Mouse (Mus musculus): Measurements from ENCODE around the gene Kcnmb2.

The Kcnmb2 gene

DNA sequence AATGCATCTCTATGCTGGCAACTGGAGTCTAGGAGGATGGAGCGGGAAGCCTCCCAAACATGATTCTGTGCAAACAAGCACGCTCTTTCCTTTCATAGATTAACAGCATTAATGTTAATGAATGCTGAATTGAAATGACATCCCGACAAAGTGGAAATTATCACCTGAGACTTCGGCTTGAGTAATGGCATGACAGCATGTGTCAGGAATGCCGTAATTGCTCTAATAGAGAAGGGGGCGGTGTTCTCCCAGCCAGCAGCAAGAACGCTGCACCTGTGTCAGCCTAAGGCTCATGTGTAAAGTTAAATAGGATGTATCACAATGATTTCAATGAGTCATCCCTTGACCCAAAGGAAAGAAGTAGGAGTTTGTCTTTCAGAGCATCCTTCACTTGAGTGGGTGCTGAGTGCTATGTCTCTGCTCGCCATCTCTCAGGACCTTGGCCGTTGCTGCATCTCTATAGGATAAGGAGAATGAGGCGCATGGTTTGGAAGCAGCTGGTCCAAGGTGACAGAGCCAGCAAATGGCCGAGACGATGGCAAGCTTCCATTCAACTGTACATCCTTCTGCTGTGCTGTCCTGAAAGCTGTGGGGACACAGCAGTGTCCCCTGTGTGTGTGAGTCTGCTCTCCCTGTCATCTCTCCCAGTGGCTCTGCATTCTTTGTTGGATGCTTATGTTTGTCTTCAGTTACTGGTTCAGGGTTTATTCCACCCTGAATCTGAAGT, 110.1 kb downstream of the Kcnmb2 start:
- DNase-seq (ENCODE audit: low spot score in 2 of 2) = no peak

DNA sequence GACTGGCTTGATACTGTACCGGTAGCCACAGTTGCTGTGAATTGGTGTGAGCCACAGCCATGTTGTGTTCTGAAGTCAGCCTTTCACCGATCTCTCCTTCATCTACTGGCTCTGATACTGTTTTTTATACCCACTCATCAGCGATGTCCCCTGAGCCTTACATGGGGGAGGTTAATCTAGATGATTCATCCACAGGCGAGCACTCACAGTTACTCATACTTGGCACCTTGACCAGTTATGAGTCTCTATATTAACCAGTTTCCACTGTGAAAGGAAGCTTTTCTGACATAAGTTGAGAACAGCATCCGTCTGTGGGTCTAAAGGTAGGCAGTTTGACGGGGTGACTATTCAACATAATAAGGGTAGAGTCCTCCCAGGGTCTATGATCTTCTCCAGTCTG, 118.7 kb downstream of the Kcnmb2 start:
- no peak for DNase-seq (ENCODE audit: low spot score in 2 of 2)

DNA sequence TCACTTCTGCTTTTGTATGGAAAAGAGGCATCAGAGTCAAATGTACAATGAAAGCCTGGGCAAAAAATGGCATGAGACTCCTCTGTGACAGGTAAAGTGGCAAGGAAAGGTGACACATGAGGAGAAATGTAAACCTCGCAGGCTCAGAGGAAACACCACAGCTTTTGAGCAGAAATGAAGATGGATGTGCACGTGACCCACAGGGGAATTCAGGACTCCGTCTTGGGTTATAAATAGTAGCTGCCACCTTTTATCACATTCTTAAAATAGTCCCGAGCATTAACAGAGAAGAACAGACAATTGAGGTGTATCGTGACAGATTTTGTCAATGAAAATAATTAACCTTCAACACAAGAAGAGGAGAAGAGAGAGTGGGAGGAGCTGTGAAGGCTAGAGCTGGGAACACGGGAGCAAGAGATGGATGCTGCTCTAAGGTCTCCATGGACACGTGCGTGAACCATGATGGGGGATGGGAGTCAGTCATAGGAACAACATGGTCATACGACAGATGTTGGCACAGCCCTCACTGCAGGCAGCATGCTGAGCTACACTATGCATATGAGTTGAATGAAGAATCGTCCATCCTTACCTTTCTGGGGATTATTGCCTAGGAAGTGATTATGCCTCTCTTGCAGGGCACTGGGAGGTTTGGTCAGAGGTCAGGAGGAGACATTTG, 127.2 kb downstream of the Kcnmb2 start:
- DNase-seq (ENCODE audit: low spot score in 2 of 2) = no peak

GRCm38 (mm10) chr3:32032381-32032780, 130.1 kb downstream of the Kcnmb2 start:
- DNase-seq (ENCODE audit: low spot score in 2 of 2) = no peak

GRCm38 (mm10) chr3:32043814-32044213, 141.5 kb downstream of the Kcnmb2 start:
- no peak for DNase-seq (ENCODE audit: low spot score in 2 of 2)

DNA sequence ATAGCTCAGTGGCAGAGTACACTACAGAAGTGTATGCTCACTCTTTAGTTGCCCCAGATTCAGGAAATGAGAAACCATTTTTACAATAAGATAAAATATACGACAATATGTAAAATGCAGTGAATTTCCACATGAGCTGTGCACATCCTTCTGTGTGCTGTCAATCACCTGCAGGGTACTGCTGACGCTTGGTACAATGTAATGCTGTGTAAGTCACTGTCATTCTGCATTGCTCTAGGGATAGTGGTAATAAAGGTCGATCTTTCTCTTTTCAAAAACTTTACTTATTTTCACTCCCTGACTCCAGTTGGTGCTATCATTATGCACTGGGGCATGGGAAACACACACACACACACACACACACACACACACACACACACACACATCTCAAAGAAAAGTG, 146.5 kb downstream of the Kcnmb2 start:
- no peak for DNase-seq (ENCODE audit: low spot score in 2 of 2)

DNA sequence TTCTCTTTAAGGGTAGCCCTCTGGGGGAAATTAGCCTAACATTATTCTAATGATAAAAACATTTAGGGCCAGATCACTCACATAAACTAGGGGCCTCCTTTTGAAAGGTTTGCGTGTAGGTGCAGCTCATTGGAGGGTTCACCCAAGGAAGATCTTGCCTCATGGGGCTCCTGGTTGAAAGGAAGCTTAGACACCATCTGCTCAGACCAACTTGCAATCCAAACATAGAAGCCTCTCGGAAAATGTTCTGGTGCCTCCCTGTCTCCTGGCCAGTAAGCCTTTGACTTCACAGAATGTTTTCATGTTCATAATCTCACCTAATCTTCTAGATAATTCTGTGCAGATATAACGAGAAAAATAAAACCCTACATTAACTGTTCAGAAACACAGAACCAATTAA, 150.3 kb downstream of the Kcnmb2 start:
- no peak for DNase-seq (ENCODE audit: low spot score in 2 of 2)

- no peak for DNase-seq (ENCODE audit: low spot score in 2 of 2)
These were observed 151.4 kb downstream of the Kcnmb2 start for GRCm38 (mm10) chr3:32053610-32054241.

DNA sequence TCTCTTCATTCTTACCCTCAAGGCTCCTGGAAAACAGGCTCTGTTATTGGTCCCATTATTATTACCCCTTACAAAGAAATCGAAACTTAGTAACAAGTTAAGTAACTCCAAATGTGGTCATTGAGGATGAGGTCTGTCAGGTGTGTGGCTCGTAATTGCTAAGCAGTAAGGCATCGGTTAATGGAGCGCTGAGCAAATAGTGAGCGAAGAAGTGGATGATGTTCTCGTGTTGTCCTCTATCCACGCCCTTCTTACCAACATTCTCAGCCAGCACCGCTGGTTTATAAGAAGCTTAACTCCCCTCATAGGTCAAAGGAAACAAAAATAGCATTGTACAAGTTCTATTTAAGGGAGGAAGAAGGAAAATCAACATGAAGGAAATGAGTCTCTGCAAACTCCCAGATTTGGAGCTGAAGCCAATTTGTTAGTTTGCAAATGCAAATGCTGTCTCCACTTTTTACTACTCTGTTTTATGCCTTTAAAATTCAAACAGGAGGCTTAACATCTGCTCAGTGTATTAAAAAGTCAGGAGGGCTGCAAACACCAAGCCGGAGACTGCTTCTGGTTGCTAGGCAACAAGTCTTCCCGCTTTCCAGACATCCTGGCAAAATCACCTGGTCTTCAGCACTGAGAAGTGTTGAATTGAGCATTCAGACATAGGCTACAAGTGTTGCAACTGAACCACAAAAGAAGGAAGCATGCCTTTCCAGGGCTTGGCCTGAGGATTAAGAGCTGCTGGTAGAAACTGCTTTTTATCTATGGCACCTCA, 157.8 kb downstream of the Kcnmb2 start:
- no peak for DNase-seq (ENCODE audit: low spot score in 2 of 2)

DNA sequence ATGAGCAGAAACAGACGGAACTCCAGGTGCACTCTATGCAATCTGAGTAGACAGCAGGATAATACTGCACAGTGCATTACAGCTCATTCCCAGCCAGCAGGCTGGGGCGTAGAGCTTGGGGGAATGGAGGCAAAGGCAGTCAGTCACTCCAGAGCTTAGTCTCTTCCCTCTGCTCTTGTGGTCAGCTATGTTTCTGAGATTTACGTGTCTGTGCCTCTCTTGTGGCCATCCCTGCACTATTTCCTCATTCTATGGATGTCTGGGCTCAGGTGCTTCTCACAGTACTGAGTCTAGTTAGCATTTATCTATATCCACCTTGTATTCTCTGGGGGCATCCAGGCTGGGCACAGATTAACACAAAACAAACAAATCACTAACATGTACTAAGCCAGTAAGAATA, 160.4 kb downstream of the Kcnmb2 start:
- DNase-seq (ENCODE audit: low spot score in 2 of 2) = no peak

DNA sequence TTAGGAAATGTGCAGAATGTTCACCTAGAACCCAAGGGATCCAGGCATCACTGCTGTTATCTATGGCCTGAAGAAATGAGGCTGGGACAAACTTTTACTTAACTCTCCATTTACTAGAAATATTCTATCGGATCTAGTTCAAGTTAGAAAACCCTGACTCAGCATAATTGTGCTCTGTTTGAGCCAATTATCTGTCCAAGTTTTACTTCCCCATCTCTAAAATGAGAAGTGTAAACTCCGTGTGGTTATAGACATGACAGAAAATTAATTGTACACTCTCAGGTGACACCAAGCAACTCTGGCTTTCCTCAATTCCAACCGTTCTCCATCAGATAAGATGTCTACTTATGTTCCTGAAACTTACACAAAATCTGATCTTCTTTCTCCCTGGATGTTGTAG, 161.0 kb downstream of the Kcnmb2 start:
- no peak for DNase-seq (ENCODE audit: low spot score in 2 of 2)

GRCm38 (mm10) chr3:32067004-32067935, 165.0 kb downstream of the Kcnmb2 start:
- DNase-seq (ENCODE audit: low spot score in 2 of 2) = no peak

DNA sequence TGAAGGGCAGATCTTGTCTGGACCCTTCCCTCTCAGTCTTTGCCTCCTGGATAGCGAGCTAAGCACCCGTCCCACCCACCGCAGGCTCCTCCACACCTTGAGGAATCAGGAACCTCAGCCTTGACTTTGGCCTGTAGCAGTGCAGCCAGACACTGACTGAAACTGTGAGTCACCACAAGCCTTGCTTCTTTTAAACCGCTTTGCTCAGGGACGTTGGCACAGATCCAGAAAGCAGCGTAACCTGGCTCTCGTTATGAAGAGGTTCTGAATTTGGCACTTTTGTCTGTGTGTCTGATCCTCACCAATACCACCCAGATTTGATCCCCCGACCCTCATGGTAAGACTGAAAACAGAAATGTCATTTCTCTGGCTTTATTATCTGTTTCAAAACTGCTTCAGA, 171.6 kb downstream of the Kcnmb2 start:
- DNase-seq (ENCODE audit: low spot score in 2 of 2) = no peak

DNA sequence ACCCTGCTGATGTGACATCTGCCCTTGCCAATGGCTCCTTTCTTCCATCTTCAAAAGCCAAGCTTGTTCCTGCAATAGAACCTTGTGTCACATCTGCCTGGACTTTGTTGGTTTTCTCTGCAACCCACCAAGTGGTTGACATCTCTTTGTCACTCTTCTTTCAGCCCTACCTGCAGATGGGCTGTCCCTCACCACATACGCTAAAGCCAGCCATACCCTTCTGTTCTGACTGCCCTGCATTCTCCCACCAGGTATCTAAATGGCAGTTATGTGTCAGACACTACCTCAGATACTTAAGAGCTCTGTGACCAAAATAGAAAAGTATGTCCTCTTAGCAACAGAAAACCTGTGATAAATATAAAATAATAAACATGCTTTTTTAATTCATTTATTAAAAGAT, 186.5 kb downstream of the Kcnmb2 start:
- DNase-seq (ENCODE audit: low spot score in 2 of 2) = no peak

DNA sequence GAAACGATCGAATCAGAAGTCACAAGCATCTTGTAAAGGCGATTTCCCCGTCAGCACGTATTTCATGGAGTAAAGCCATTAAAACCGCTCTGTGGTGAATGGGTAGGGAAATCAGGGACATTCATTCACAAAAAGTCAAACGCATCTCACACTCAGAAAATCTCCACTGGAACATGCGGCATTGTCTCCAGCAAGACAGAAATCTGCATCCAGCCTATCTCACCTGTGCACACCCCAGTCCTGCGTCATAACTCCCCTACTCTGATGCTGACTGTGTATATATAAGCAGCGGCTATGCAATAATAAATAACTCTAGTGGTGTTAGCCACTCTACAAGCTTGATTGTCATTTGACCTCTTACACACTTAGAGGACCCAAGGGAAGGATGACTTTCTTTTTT, 199.1 kb downstream of the Kcnmb2 start:
- no peak for DNase-seq (ENCODE audit: low spot score in 2 of 2)

GRCm38 (mm10) chr3:32119851-32120250, 217.5 kb downstream of the Kcnmb2 start:
- DNase-seq (ENCODE audit: low spot score in 2 of 2) = no peak

DNA sequence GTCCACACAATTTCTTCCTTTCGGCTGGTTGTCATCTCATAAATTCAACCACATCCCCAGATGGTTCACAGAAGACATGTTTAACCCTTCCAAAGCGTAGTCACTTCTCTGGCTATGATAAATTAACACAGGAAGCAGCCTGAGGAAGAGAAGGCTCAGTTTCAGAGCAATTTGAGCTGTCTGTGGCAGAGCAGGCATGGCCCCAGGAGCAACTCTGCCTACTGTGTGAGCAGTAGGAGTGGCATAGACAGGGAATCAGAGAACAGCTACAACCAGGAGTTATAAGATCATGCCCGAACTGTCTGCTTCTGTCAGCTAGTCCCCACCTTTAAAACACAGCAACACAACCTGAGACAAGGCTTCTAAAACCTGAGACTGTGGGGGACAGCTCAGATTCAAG, 219.4 kb downstream of the Kcnmb2 start:
- DNase-seq (ENCODE audit: low spot score in 2 of 2) = no peak

GRCm38 (mm10) chr3:32125431-32125830, 223.1 kb downstream of the Kcnmb2 start:
- DNase-seq (ENCODE audit: low spot score in 2 of 2) = no peak

DNA sequence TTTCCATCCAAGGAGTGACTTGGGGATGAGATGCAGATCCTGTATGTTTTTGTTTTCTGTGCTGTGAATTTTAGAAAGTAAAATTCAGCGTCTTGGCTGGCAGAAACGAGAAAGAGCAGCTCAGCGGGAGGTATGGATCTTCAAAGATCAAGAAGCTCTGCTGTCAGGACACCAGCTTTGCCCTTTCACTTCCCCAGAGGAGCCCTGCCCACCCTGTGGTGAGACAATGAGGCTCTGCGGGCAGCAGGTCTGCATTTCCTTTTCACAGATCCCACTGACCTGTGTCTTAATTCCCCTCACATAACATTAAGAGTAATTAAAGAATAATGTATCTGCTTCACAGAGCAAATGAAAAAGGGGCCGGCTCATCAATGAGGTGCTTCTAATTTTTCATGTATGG, 226.1 kb downstream of the Kcnmb2 start:
- no peak for DNase-seq (ENCODE audit: low spot score in 2 of 2)

DNA sequence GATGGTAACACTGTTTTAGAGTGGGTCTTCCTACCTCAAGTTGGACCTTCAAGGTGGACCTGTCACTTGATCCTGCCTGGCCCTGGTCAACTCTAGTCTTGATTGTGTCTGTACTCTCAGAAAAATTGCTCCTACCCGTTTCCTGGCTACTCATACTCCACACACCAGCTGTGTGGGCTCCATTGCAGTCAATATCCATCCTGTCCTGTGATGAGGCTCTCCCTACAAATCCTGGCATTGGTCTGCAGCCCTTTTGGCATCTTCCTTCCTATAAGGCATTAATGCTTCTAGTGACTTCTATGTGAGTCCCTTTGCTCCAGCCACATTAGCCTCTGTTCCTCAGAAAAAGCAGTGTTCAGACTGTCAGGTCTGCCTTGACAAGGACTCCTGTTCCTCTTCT, 228.4 kb downstream of the Kcnmb2 start:
- no peak for DNase-seq (ENCODE audit: low spot score in 2 of 2)

- DNase-seq (ENCODE audit: low spot score in 2 of 2) = no peak
These were observed 230.2 kb downstream of the Kcnmb2 start for GRCm38 (mm10) chr3:32132395-32133004.

Measured in frontal cortex, postnatal 14 days (tissue).